Mouse (Mus musculus): ENCODE measurements around the gene Svip.

Svip gene

GRCm38 (mm10) chr7:51962219-51962952, 43.4 kb downstream of the Svip start:
- no peak for DNase-seq (ENCODE audit: low read depth, low spot score)

GRCm38 (mm10) chr7:51960698-51961374, 45.0 kb downstream of the Svip start:
- no peak for DNase-seq (ENCODE audit: low read depth, low spot score)

DNA sequence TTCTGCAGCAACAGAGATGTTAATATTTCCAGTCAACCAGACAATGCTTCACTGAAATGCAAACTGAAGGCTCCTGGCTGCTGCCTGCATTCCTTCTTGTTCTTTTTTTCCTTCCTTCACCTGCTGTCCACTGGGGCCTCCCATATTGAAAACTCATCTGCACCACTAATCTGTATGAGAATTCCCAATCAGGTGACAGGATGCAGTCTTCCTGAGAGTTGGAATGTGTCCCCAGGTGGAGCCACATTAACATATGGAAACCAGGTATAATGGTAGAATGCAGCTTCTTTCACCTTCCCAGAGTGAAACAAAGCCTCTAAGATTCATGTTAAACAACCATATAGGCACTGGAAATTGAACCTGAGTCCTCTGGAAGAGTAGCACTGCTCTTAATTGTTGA, 48.1 kb downstream of the Svip start:
- DNase-seq (ENCODE audit: low read depth, low spot score) = peak; percentile 41

DNA sequence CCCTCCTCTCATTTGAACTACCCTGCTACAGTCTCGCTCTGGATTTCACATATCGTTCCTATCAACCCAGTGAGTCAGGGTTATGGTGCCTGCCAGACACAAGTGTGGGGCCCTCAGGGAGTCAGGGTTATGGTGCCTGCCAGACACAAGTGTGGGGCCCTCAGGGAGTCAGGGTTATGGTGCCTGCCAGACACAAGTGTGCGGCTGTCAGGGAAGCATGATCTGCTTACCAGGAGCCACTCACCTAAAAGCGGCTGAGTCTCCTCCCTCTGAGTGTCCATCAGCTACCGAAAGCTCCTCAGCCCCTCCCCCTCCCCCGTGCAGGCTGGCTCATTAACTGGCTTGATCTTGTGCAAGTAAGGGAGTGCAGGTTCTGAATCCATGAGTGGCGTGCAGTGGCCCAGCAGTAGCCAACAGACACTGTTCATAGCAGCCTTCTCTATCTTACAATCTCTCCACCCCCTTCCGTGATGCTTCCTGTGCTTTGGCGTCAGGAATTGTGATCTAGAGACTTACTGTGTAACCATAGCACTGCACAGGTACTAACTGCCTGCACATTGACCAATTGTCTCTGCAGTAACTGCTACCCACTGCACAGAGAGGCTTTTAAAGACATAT, 50.3 kb downstream of the Svip start:
- peak; percentile 59 for DNase-seq (ENCODE audit: low read depth, low spot score)

All from ES-CJ7 (cell line).